Mouse (Mus musculus) megakaryocyte, embryonic 14.5 days (primary cell): ENCODE data around the gene Gm42906. TPM values are rescaled to one million over a fixed set of nuclear protein-coding genes. Genes with fewer than 3 reads are reported as not detected.
A peak's percentile ranks its signal among the peaks of the same experiment; 100 is the strongest.

Source experiments
- H3K27me3 ChIP-seq: replicated peaks from 2 replicates; pipeline ENCODE3; 2012; ENCODE audit warnings: inconsistent platforms
- H3K36me3 ChIP-seq: replicated peaks from 2 replicates; pipeline ENCODE3; 2012; ENCODE audit warnings: low read length, inconsistent platforms, mixed read lengths
- H3K4me1 ChIP-seq: 2 replicates; pipeline ENCODE4 v1.6.1; 2012; ENCODE audit warnings: inconsistent platforms
- H3K4me3 ChIP-seq: replicated peaks from 2 replicates; pipeline ENCODE3; 2012; ENCODE audit warnings: moderate library complexity, mild to moderate bottlenecking, inconsistent platforms
- H3K9me3 ChIP-seq: 2 replicates; pipeline ENCODE4 v1.6.1; 2012; ENCODE audit warnings: inconsistent platforms
- FLI1 ChIP-seq: IDR thresholded peaks from 2 replicates; pipeline ENCODE4 v1.6.1; 2012; ENCODE audit warnings: low read length, inconsistent platforms, mixed read lengths
- GATA1 ChIP-seq: IDR thresholded peaks from 3 replicates; pipeline ENCODE4 v1.6.1; 2012; ENCODE audit warnings: mixed read lengths, low read length, inconsistent platforms, borderline replicate concordance
- polyA plus RNA-seq: library from polyadenylated mRNA; stranded (reverse); fragments of >175 nt; gene quantifications from 2 replicates; pipeline ENCODE4 v1.2.3, GENCODE M21; 2012; ENCODE audit warnings: low replicate concordance; ENCODE audit not compliant: insufficient read depth

The Gm42906 gene
- polyA plus RNA-seq, 1 experiment: not detected

DNA sequence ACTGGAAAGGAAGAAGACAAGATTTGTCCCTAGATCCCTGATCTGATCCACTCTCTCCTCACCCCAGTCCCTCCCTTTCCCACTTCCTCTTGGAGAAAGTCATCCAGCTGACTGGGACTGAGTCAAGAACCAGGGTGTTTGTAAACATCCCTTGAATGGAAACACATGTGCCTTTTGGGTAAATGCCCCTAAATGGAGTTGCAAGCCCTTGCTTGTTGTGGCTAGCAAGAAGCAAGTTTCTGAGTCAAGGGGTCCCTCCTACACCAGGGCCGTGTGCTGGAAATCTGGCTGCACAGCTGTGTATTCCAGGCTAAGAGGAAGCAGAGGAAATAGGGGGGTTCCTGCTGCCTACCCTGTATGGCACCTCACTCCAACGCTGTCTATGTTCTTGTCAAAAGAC lies 298.2 kb downstream of the Gm42906 start:
- TF ChIP-seq GATA1 (no peak), FLI1 (no peak)
- Histone ChIP-seq H3K4me1 (peaks cover 6% of the 10 kb centered on the region; the same call in 1 of the 2 replicates), H3K9me3 (peaks cover 10% of the 10 kb centered on the region), H3K36me3 (no peaks in the 10 kb centered on the region), H3K4me3 (no peak overlapping the region), H3K27me3 (no peaks in the 10 kb centered on the region)

DNA sequence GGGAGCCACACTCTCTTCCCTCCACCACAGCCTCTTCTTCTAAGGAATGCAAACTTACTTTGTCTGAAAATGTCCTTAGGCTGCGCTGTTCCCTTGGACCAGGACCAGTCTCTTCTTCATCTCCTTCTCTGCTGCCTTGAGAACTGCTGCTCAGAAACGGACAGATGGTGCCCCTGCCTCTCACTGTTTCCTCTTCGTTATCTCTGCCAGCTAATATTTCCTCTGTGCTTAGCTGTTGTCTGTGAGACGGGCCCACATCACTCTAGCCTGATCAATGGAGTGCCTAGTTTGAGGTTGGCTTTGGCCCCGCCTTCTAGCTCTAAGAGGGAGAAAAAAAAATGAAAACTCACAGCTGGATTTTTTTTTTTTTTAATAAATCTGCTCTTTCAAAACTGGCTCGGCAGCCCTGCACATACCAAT lies 300.7 kb downstream of the Gm42906 start:
- H3K27me3 ChIP-seq: no peaks in the 10 kb centered on the region
- peaks cover 6% of the 10 kb centered on the region; the same call in 1 of the 2 replicates for H3K4me1 ChIP-seq
- peak overlapping the region; percentile 33 for H3K4me3 ChIP-seq
- H3K9me3 ChIP-seq: no peaks in the 10 kb centered on the region
- no peaks in the 10 kb centered on the region for H3K36me3 ChIP-seq
- TF ChIP-seq GATA1 (no peak), FLI1 (no peak)

DNA sequence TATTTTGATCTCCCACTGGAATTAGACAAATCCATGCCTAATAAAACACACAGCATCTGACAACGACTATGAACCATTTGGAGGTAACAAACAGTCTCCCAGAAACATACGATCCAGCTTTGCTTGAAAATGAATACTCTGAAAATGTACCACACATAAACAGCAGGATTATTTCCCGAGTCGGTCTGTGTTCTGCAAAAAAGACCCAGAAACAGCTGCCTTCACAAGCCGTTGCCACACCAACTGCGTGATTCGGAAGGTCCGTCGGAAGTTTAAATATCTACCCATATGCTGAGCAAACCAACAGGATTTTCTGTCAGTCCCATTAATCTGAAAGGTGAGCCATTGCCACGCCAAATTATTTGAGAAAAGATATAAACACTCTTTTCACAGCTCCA lies 301.4 kb downstream of the Gm42906 start:
- Histone ChIP-seq H3K4me1 (peaks cover 6% of the 10 kb centered on the region; the same call in 1 of the 2 replicates), H3K4me3 (no peak overlapping the region), H3K36me3 (no peaks in the 10 kb centered on the region), H3K27me3 (no peaks in the 10 kb centered on the region), H3K9me3 (no peaks in the 10 kb centered on the region)
- no peak for TF ChIP-seq FLI1
- no peak for TF ChIP-seq GATA1

DNA sequence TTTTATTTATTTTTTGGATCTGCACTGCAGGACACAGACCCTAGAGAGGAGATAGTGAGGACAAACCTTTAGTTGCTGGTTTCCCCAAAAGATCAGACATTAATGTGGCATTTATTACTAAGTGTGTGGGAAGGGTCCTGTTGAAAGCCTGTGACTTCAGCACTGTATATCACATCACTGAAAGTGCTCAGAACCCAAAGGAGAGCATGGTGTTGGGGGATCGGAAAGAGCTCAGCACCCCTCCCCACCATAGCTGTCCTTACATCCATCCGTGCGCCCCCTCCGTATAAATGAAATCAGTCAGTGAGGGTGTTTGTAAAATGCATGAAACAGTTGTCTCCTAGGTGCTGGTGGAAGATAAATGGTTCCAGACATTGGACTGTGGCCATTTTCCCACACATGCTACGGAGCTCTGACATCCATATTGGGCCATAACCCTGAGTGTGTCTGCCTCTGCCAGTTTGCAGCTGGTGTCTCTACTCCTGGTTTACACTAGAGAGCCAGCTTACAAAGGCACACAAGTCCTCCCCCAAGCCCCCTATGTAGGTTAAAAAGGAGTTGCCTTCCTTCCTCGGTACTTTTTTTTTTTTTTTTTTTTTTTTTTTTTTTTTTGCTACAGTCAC lies 301.9 kb downstream of the Gm42906 start:
- TF ChIP-seq FLI1 (no peak), GATA1 (no peak)
- Histone ChIP-seq H3K4me3 (no peak overlapping the region), H3K36me3 (no peaks in the 10 kb centered on the region), H3K27me3 (no peaks in the 10 kb centered on the region), H3K4me1 (peaks cover 6% of the 10 kb centered on the region; the same call in 1 of the 2 replicates), H3K9me3 (no peaks in the 10 kb centered on the region)

- Histone ChIP-seq H3K4me1 (no peaks in the 10 kb centered on the region), H3K4me3 (no peak overlapping the region), H3K9me3 (peaks cover 6% of the 10 kb centered on the region; the same call in 1 of the 2 replicates), H3K36me3 (no peaks in the 10 kb centered on the region), H3K27me3 (no peaks in the 10 kb centered on the region)
- TF ChIP-seq GATA1 (no peak), FLI1 (no peak)
Measured at GRCm38 (mm10) chr5:151117846-151118245, 310.1 kb downstream of the Gm42906 start.

- Histone ChIP-seq H3K36me3 (no peaks in the 10 kb centered on the region), H3K4me1 (no peaks in the 10 kb centered on the region)
- TF ChIP-seq GATA1: no peak
- TF ChIP-seq FLI1: no peak
Measured at GRCm38 (mm10) chr5:151116192-151116887, 311.6 kb downstream of the Gm42906 start.

GRCm38 (mm10) chr5:151112743-151113142 lies 315.2 kb downstream of the Gm42906 start:
- TF ChIP-seq GATA1: no peak
- no peak for TF ChIP-seq FLI1
- Histone ChIP-seq H3K4me1 (no peaks in the 10 kb centered on the region), H3K9me3 (peaks cover 6% of the 10 kb centered on the region; the same call in 1 of the 2 replicates), H3K4me3 (no peak overlapping the region), H3K36me3 (no peaks in the 10 kb centered on the region), H3K27me3 (no peaks in the 10 kb centered on the region)

More at GRCm38 (mm10) chr5:151116192-151116887, 311.6 kb downstream of the Gm42906 start:
- no peaks in the 10 kb centered on the region for H3K27me3 ChIP-seq
- H3K9me3 ChIP-seq: peaks cover 6% of the 10 kb centered on the region; the same call in 1 of the 2 replicates
- no peak overlapping the region for H3K4me3 ChIP-seq

GRCm38 (mm10) chr5:151111080-151111871 lies 316.7 kb downstream of the Gm42906 start:
- TF ChIP-seq FLI1 (no peak), GATA1 (no peak)
- H3K27me3 ChIP-seq: no peaks in the 10 kb centered on the region
- H3K4me1 ChIP-seq: no peaks in the 10 kb centered on the region
- no peaks in the 10 kb centered on the region for H3K9me3 ChIP-seq
- no peak overlapping the region for H3K4me3 ChIP-seq
- H3K36me3 ChIP-seq: no peaks in the 10 kb centered on the region

GRCm38 (mm10) chr5:151110461-151110908 lies 317.5 kb downstream of the Gm42906 start:
- no peaks in the 10 kb centered on the region for H3K4me1 ChIP-seq
- H3K4me3 ChIP-seq: no peak overlapping the region
- no peak for TF ChIP-seq GATA1
- TF ChIP-seq FLI1: no peak
- H3K9me3 ChIP-seq: no peaks in the 10 kb centered on the region
- H3K27me3 ChIP-seq: no peaks in the 10 kb centered on the region
- no peaks in the 10 kb centered on the region for H3K36me3 ChIP-seq

GRCm38 (mm10) chr5:151109822-151110221 lies 318.1 kb downstream of the Gm42906 start:
- TF ChIP-seq FLI1 (no peak), GATA1 (no peak)
- Histone ChIP-seq H3K9me3 (no peaks in the 10 kb centered on the region), H3K36me3 (no peaks in the 10 kb centered on the region), H3K4me3 (no peak overlapping the region), H3K4me1 (no peaks in the 10 kb centered on the region), H3K27me3 (no peaks in the 10 kb centered on the region)
